Mouse (Mus musculus): ENCODE measurements around the gene BC067074.

GRCm38 (mm10) chr13:113324241-113324640, 31.3 kb downstream of the BC067074 start:
- TF ChIP-seq CTCF (IDR thresholded peaks at IDR 0.05; ENCODE audit: control insufficient read depth, insufficient read depth, insufficient replicate concordance, low read depth, low read length) (no peak), POLR2A (IDR thresholded peaks at IDR 0.05; ENCODE audit: control insufficient read depth, low read depth, low read length) (no peak)
